Mouse (Mus musculus): ENCODE measurements around the gene Ncstn.

Ncstn gene

GRCm38 (mm10) chr1:172028394-172029275 lies 54.0 kb downstream of the Ncstn start, which contains the start of gene Vangl2:
Gene Vangl2 (minus strand): TSS chr1:172028444.
- intact Hi-C loops (cut with DNase I), result no loop called here

DNA sequence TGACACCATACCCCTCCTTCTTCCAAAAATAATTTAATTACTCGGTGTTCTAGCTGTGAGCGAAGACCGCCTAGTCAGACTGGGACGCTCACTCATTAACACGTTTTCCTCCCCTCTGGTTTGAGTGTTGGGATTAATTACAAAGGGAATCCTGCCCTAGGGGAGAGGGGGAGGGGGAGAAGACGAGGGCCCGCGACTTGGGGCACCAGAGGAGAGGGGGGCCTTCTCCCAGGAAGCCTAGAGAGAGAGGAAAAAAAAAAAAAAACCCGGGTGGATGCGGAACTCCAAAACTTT lies 54.8 kb downstream of the Ncstn start:
- intact Hi-C loops (cut with DNase I), result no loop called here

GRCm38 (mm10) chr1:172027010-172027808 lies 55.4 kb downstream of the Ncstn start:
- intact Hi-C loops (cut with DNase I), result no loop called here

DNA sequence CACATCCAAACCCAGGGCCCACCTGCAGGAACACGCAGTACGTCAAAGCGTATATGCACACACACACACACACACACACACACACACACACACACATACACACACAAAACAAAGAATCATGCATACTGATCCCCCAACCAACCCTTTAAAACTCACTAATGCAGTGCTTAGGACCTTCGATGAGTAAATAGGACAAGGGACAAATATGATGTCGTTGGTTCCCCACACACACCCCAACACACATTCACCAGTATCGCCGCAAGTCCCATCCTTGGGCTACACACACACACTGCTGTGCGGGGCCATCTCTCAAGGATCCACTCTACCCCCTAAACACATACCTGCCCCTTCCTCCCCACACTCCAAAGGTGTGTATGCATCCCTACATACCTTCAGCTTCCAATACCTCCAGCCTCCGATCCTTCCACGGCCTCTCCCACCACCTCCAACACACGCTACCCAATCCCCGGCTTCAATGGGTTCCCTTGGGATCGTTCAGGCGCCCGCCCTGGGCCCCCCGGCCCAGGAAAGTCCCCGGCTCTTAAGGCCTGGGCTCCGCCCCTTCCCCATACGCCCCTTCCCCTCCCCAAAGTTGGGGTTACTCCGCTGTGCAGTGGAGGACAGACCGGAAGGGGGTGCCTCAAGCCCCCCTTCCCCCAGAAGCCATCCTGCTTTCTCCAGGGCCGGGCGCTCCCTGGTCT lies 56.2 kb downstream of the Ncstn start:
- intact Hi-C loops (cut with DNase I), result no loop called here

- intact Hi-C loops (cut with DNase I), result no loop called here
Observed at GRCm38 (mm10) chr1:172025201-172025904, 57.2 kb downstream of the Ncstn start.

DNA sequence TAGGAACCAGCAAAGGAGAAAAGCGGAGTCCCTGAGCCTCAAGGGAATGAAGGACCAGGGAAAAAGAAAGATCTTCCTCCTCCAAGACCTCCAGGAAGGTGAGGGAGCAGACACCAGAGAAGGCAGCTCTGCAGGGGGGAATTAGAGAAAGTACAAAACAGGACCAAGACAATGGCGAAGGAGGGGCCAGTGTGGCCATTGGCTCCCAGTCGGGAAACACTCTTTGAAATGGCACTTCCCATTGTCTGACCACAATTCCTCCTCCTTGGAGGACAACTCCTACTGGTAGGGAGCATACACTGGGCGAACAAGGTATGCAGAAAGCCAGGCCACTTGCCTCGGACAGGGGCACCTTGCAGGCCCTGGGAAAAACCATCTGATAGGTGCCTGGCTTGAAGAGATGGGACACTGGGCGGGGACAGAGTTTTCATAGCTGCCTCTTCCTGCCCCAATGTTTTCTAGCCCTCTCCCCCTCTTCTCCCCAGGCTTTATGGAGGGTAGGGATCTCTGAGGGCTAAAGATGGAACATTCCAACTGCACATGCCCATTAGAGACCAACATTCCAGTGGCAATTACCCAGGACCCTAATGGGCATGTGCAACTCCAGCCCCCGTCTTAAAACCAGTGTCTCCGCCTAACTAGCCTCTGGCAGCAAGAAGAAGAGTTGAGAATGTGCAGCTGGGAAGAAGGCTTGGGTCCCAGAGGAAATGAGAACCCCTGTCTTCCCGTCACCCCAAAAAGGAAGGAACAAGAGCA lies 58.3 kb downstream of the Ncstn start:
- intact Hi-C loops (cut with DNase I), result no loop called here

- intact Hi-C loops (cut with DNase I), result no loop called here
Observed at GRCm38 (mm10) chr1:172019863-172020521, 62.6 kb downstream of the Ncstn start.

DNA sequence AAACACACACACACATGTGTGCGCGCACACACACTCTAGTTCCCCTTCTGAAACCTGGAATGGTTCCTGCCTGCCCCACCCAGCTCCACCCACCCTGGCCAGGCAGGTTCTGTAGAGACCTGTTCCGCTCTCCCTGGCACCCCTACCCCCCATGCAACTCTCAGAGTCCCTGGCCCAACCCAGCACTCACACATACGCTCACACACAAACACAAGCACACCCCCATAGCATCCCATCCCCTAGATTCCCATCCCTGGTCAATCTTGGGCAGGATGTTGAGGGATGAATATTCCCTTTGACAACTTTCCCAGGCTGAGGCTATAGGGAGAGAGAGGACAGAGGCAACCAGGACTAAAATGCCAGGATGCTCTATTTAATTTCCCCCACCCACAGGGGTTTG lies 63.3 kb downstream of the Ncstn start:
- intact Hi-C loops (cut with DNase I), result no loop called here

- intact Hi-C loops (cut with DNase I), result no loop called here
Observed at GRCm38 (mm10) chr1:172018336-172019311, 64.0 kb downstream of the Ncstn start.

GRCm38 (mm10) chr1:172017517-172018070 lies 65.0 kb downstream of the Ncstn start:
- intact Hi-C loops (cut with DNase I), result no loop called here

GRCm38 (mm10) chr1:172016660-172017516 lies 65.7 kb downstream of the Ncstn start:
- intact Hi-C loops (cut with DNase I), result no loop called here

DNA sequence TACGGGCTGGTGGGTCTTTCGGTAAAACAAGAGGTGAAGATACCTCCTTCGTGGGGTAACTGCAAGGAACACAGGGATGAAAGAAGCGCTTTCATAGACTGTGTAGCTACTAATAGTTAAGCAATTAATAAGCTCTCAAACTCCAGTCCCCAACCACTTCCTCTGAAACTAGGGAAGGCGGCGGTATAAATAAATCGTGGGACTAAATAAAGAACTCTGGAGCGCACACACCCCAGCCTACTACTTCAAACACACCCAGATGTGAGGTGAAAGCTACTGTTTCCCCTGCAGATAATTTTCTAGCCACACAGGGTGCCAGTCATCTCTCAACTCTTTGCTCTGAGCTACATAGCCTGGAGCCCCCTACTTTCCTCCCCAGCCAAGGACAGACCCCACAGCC lies 66.6 kb downstream of the Ncstn start:
- intact Hi-C loops (cut with DNase I), result no loop called here
